12 mouse cellular contexts compared by ENCODE assay signal in the genomic region with DNA sequence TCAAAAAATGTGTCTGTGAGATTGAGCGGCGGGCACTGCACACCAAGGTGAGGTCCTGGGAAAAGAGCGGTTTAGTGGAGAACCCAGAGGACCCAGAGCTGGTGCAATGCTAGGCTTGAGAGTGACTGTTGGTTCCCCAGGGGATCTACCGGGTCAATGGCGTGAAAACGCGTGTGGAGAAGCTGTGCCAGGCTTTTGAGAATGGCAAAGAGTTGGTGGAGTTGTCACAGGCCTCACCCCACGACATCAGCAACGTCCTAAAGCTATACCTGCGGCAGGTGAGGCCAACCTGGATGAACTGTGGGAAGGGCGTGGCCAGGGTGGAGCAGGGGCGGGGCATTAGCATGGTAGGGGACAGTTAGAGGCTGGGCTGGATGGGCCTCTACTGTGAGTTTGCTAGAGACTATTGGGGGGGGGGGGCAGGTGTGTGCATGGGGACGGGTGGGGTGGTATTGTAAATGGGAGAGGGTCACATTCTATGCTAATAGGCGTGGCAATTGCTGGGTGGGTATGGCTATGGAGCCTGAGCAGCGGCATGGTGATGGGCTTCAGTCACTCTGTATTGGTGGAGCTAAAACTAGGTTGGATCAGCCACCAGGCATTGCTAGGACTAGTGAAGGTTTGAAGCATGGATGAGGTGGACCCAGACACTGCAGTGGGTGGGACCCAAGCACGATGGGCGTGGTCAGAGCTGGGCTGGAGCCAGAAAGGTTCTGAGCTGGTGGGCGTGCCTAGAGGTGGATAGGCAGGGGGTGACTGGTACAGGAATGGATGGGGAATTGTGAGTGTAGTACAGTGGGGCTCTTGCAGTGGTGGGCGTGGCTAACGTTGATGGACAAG. TPM values are rescaled to one million over a fixed set of nuclear protein-coding genes. Genes with fewer than 3 reads are reported as not detected.
DNase-seq lines count a peak whose midpoint lies in the region; ATAC-seq and TF ChIP-seq lines count a peak whose summit lies in the region.
"Had no signal": no experiment of that assay in that cellular context is flagged by ENCODE, and none has a peak within 500 bp of the region (broad histone marks: within the 10 kb centered on the region; RNA-seq: fewer than 3 reads in every experiment).

No protein-coding gene starts in this region.

- peaks cover 14% of the 10 kb centered on the region for H3K4me1 ChIP-seq in kidney, embryonic 15.5 days
- H3K4me1 ChIP-seq in ES-Bruce4 (ENCODE audit: control insufficient read depth, insufficient read depth, low read length) = peaks cover 10% of the 10 kb centered on the region
- peaks cover 27% of the 10 kb centered on the region for H3K4me1 ChIP-seq in liver, postnatal 0 days (ENCODE audit: insufficient read depth)
- H3K4me1 ChIP-seq: midbrain, embryonic 12.5 days had no signal

- H3K4me2 ChIP-seq in kidney, embryonic 15.5 days = no peak overlapping the region
- H3K4me2 ChIP-seq in liver, postnatal 0 days (ENCODE audit: low read depth, low read length) = no peak overlapping the region
- H3K4me2 ChIP-seq: midbrain, embryonic 12.5 days had no signal

- H3K36me3 ChIP-seq in kidney, embryonic 15.5 days = peaks cover 7% of the 10 kb centered on the region; the same call in 1 of the 2 replicates
- no peaks in the 10 kb centered on the region for H3K36me3 ChIP-seq in ES-Bruce4 (ENCODE audit: control insufficient read depth, insufficient read depth, low read length, poor library complexity, severe bottlenecking)
- H3K36me3 ChIP-seq in liver, postnatal 0 days (replicated peaks; ENCODE audit: insufficient read depth, low read length) = peaks cover 53% of the 10 kb centered on the region
- H3K36me3 ChIP-seq: midbrain, embryonic 12.5 days had no signal

- peak; percentile 30; the same call in 1 of the 2 replicates for ATAC-seq in kidney, embryonic 15.5 days (replicated peaks; ENCODE audit: low FRiP score)
- peak; percentile 21; the same call in 1 of the 2 replicates for ATAC-seq in erythroblast, adult 5-6 weeks (replicated peaks; ENCODE audit: low FRiP score, poor library complexity, severe bottlenecking)
- ATAC-seq in liver, postnatal 0 days = no peak

- no peak for TF ChIP-seq POLR2A in ES-Bruce4 (IDR thresholded peaks at IDR 0.05; ENCODE audit: insufficient read depth, low read length)

- no peaks in the 10 kb centered on the region for H3K27me3 ChIP-seq in kidney, embryonic 15.5 days
- H3K27me3 ChIP-seq in ES-Bruce4 (ENCODE audit: control insufficient read depth, insufficient read depth, low read length, poor library complexity, severe bottlenecking) = no peaks in the 10 kb centered on the region
- no peaks in the 10 kb centered on the region for H3K27me3 ChIP-seq in liver, postnatal 0 days (ENCODE audit: insufficient read depth, low read length)
- H3K27me3 ChIP-seq: midbrain, embryonic 12.5 days had no signal

- H3K9me3 ChIP-seq in kidney, embryonic 15.5 days (replicated peaks) = no peaks in the 10 kb centered on the region
- H3K9me3 ChIP-seq in ES-Bruce4 (replicated peaks; ENCODE audit: control insufficient read depth, insufficient read depth, low read length, poor library complexity, severe bottlenecking) = no peaks in the 10 kb centered on the region
- no peaks in the 10 kb centered on the region for H3K9me3 ChIP-seq in liver, postnatal 0 days (ENCODE audit: low read length)
- H3K9me3 ChIP-seq: midbrain, embryonic 12.5 days had no signal

- H3K4me3 ChIP-seq in kidney, embryonic 15.5 days (replicated peaks) = no peak overlapping the region
- H3K4me3 ChIP-seq in ES-Bruce4 (ENCODE audit: low read depth, low read length) = no peak overlapping the region
- no peak overlapping the region for H3K4me3 ChIP-seq in liver, postnatal 0 days (ENCODE audit: low read depth, low read length)
- H3K4me3 ChIP-seq: erythroblast, embryonic 14.5 days; midbrain, embryonic 12.5 days had no signal

- TF ChIP-seq EP300 in ES-Bruce4 (IDR thresholded peaks at IDR 0.05; ENCODE audit: insufficient read depth, low read depth, low read length) = no peak
- no peak for TF ChIP-seq EP300 in liver, postnatal 0 days (IDR thresholded peaks at IDR 0.05; ENCODE audit: low read depth)

- 70% methylated on average over 20 of the region's 20 CpGs for WGBS in kidney, embryonic 15.5 days
- 70% methylated on average over 20 of the region's 20 CpGs for WGBS in liver, postnatal 0 days (ENCODE audit: insufficient replicate concordance)

- H3K27ac ChIP-seq in kidney, embryonic 15.5 days = no peak overlapping the region
- H3K27ac ChIP-seq in ES-Bruce4 (ENCODE audit: insufficient read depth, low read length) = peak overlapping the region; percentile 21; the same call in 1 of the 2 replicates
- H3K27ac ChIP-seq in liver, postnatal 0 days (ENCODE audit: low read depth) = no peak overlapping the region
- H3K27ac ChIP-seq: midbrain, embryonic 12.5 days had no signal

- TF ChIP-seq CTCF in ES-Bruce4 (IDR thresholded peaks at IDR 0.05; ENCODE audit: low read depth, low read length) = no peak
- TF ChIP-seq CTCF in liver, postnatal 0 days (IDR thresholded peaks at IDR 0.05; ENCODE audit: low read depth) = no peak

- no peak overlapping the region for H3K9ac ChIP-seq in kidney, embryonic 15.5 days
- H3K9ac ChIP-seq in ES-Bruce4 (ENCODE audit: low read depth, poor library complexity, severe bottlenecking) = no peak overlapping the region
- H3K9ac ChIP-seq in liver, postnatal 0 days (replicated peaks) = no peak overlapping the region
- H3K9ac ChIP-seq: midbrain, embryonic 12.5 days had no signal

- no peak for DNase-seq in kidney, adult 11 months
- peak; percentile 55 for DNase-seq in liver, postnatal 0 days
- DNase-seq in ovary, adult 18-20 months (ENCODE audit: low spot score) = no peak
- DNase-seq in right cerebral cortex, adult 2 months (ENCODE audit: low spot score in 2 of 2) = no peak
- DNase-seq: cerebellum, adult 18-20 months; gastrocnemius, postnatal 36 days; thymus, adult 2 months had no signal

RNA-seq across cellular contexts. Expression of a gene that starts 11.4 kb away (rescaled TPM):
- polyA plus RNA-seq in kidney, embryonic 15.5 days (2015; fragmentation: Nextera tagmentation; extraction: Ambion mirVana) = 8.7 and 10.0 TPM in 2 replicates
- 6.5 and 6.9 TPM in 2 replicates for polyA plus RNA-seq in ES-Bruce4 (2011; ENCODE audit: insufficient read depth, insufficient read length, low read depth, missing spikeins)
- total RNA-seq in erythroblast, adult 5-6 weeks (2015; ENCODE audit: low replicate concordance) = 23.1 and 31.6 TPM in 2 replicates
- 28.6 and 35.8 TPM in 2 replicates for total RNA-seq in erythroblast, adult 5-6 weeks (2017; ENCODE audit: low replicate concordance)
- polyA plus RNA-seq in liver, postnatal 0 days (2015; fragmentation: Nextera tagmentation; extraction: Ambion mirVana) = 12.1 and 14.2 TPM in 2 replicates

RNA-seq across cellular contexts. Expression of a gene that starts 11.7 kb away (rescaled TPM):
- 235 and 243 TPM in 2 replicates for polyA plus RNA-seq in kidney, embryonic 15.5 days (2015; fragmentation: Nextera tagmentation; extraction: Ambion mirVana)
- polyA plus RNA-seq in ES-Bruce4 (2011; ENCODE audit: insufficient read depth, insufficient read length, low read depth, missing spikeins) = 176 and 180 TPM in 2 replicates
- 23.6 and 33.4 TPM in 2 replicates for total RNA-seq in erythroblast, adult 5-6 weeks (2015; ENCODE audit: low replicate concordance)
- total RNA-seq in erythroblast, adult 5-6 weeks (2017; ENCODE audit: low replicate concordance) = 4.5 and 9.9 TPM in 2 replicates
- 57.0 and 58.3 TPM in 2 replicates for polyA plus RNA-seq in liver, postnatal 0 days (2015; fragmentation: Nextera tagmentation; extraction: Ambion mirVana)

RNA-seq across cellular contexts. Expression of a gene that starts 19.1 kb away (rescaled TPM):
- polyA plus RNA-seq in kidney, embryonic 15.5 days (2015; fragmentation: Nextera tagmentation; extraction: Ambion mirVana) = 581 and 603 TPM in 2 replicates
- 479 and 507 TPM in 2 replicates for polyA plus RNA-seq in ES-Bruce4 (2011; ENCODE audit: insufficient read depth, insufficient read length, low read depth, missing spikeins)
- total RNA-seq in erythroblast, adult 5-6 weeks (2015; ENCODE audit: low replicate concordance) = 108 and 169 TPM in 2 replicates
- total RNA-seq in erythroblast, adult 5-6 weeks (2017; ENCODE audit: low replicate concordance) = 96.3 and 123 TPM in 2 replicates
- polyA plus RNA-seq in liver, postnatal 0 days (2015; fragmentation: Nextera tagmentation; extraction: Ambion mirVana) = 537 and 560 TPM in 2 replicates

RNA-seq across cellular contexts. Expression of a gene that starts 31.6 kb away (rescaled TPM):
- polyA plus RNA-seq in kidney, embryonic 15.5 days (2015; fragmentation: Nextera tagmentation; extraction: Ambion mirVana) = 3.9 and 4.5 TPM in 2 replicates
- 10.6 and 11.0 TPM in 2 replicates for polyA plus RNA-seq in ES-Bruce4 (2011; ENCODE audit: insufficient read depth, insufficient read length, low read depth, missing spikeins)
- 14.4 and 18.2 TPM in 2 replicates for total RNA-seq in erythroblast, adult 5-6 weeks (2015; ENCODE audit: low replicate concordance)
- total RNA-seq in erythroblast, adult 5-6 weeks (2017; ENCODE audit: low replicate concordance) = 19.4 and 27.7 TPM in 2 replicates
- polyA plus RNA-seq in liver, postnatal 0 days (2015; fragmentation: Nextera tagmentation; extraction: Ambion mirVana) = 2.5 and 3.1 TPM in 2 replicates

RNA-seq across cellular contexts. Expression of a gene that starts 39.5 kb away (rescaled TPM):
- 253 and 292 TPM in 2 replicates for polyA plus RNA-seq in kidney, embryonic 15.5 days (2015; fragmentation: Nextera tagmentation; extraction: Ambion mirVana)
- 156 and 164 TPM in 2 replicates for polyA plus RNA-seq in ES-Bruce4 (2011; ENCODE audit: insufficient read depth, insufficient read length, low read depth, missing spikeins)
- 33.8 and 46.6 TPM in 2 replicates for total RNA-seq in erythroblast, adult 5-6 weeks (2015; ENCODE audit: low replicate concordance)
- total RNA-seq in erythroblast, adult 5-6 weeks (2017; ENCODE audit: low replicate concordance) = 30.0 and 73.0 TPM in 2 replicates
- 40.7 and 42.8 TPM in 2 replicates for polyA plus RNA-seq in liver, postnatal 0 days (2015; fragmentation: Nextera tagmentation; extraction: Ambion mirVana)
